ENCODE assay signal across 9 mouse cellular contexts in genomic region chr10:60350077-60350804, GRCm38 (mm10). TPM values are rescaled to one million over a fixed set of nuclear protein-coding genes. Genes with fewer than 3 reads are reported as not detected.
A peak's percentile ranks its signal among the peaks of the same experiment; 100 is the strongest.
DNase-seq lines count a peak whose midpoint lies in the region; ATAC-seq and TF ChIP-seq lines count a peak whose summit lies in the region.
"Had no signal": no experiment of that assay in that cellular context is flagged by ENCODE, and none has a peak within 500 bp of the region (broad histone marks: within the 10 kb centered on the region; RNA-seq: fewer than 3 reads in every experiment).

No protein-coding gene starts in this region.

- no peaks in the 10 kb centered on the region for H3K36me3 ChIP-seq in heart, embryonic 12.5 days
- no peaks in the 10 kb centered on the region for H3K36me3 ChIP-seq in midbrain, embryonic 14.5 days (ENCODE audit: control insufficient read depth, insufficient read depth, low read length)
- H3K36me3 ChIP-seq in midbrain, embryonic 13.5 days = no peaks in the 10 kb centered on the region
- H3K36me3 ChIP-seq in intestine, postnatal 0 days (ENCODE audit: control insufficient read depth, insufficient read depth) = no peaks in the 10 kb centered on the region; the same call in 1 of the 2 replicates
- no peaks in the 10 kb centered on the region for H3K36me3 ChIP-seq in stomach, postnatal 0 days (ENCODE audit: control insufficient read depth, insufficient read depth, low read length)
- H3K36me3 ChIP-seq: hindbrain, embryonic 15.5 days had no signal

- H3K27ac ChIP-seq in heart, embryonic 12.5 days (ENCODE audit: poor library complexity, severe bottlenecking) = peak overlapping the region; percentile 61; the same call in 1 of the 2 replicates
- H3K27ac ChIP-seq in midbrain, embryonic 14.5 days (replicated peaks; ENCODE audit: low read depth, low read length) = no peak overlapping the region
- no peak overlapping the region for H3K27ac ChIP-seq in midbrain, embryonic 13.5 days
- peak overlapping the region; percentile 46; the same call in 1 of the 2 replicates for H3K27ac ChIP-seq in intestine, postnatal 0 days (ENCODE audit: low read depth, low read length)
- peak overlapping the region; percentile 86 for H3K27ac ChIP-seq in stomach, postnatal 0 days (replicated peaks)

- no peaks in the 10 kb centered on the region for H3K9me3 ChIP-seq in heart, embryonic 12.5 days (replicated peaks)
- H3K9me3 ChIP-seq in midbrain, embryonic 14.5 days (ENCODE audit: control insufficient read depth, low read length) = no peaks in the 10 kb centered on the region
- H3K9me3 ChIP-seq in midbrain, embryonic 13.5 days = no peaks in the 10 kb centered on the region
- no peaks in the 10 kb centered on the region for H3K9me3 ChIP-seq in intestine, postnatal 0 days (ENCODE audit: control insufficient read depth)
- H3K9me3 ChIP-seq in stomach, postnatal 0 days (ENCODE audit: control insufficient read depth, low read length) = no peaks in the 10 kb centered on the region
- H3K9me3 ChIP-seq: hindbrain, embryonic 15.5 days had no signal

- H3K27me3 ChIP-seq in heart, embryonic 12.5 days (replicated peaks) = 0 out of 2 replicates have a peak, but pooled peaks cover 15% of the 10 kb centered on the region
- peaks cover 14% of the 10 kb centered on the region for H3K27me3 ChIP-seq in midbrain, embryonic 14.5 days (ENCODE audit: control insufficient read depth, insufficient read depth, low read length)
- peaks cover 21% of the 10 kb centered on the region for H3K27me3 ChIP-seq in midbrain, embryonic 13.5 days
- no peaks in the 10 kb centered on the region for H3K27me3 ChIP-seq in intestine, postnatal 0 days (replicated peaks; ENCODE audit: control insufficient read depth, insufficient read depth, low read length)
- no peaks in the 10 kb centered on the region for H3K27me3 ChIP-seq in stomach, postnatal 0 days (ENCODE audit: control insufficient read depth, insufficient read depth, low read length)

- TF ChIP-seq CTCF in intestine, postnatal 0 days (IDR thresholded peaks at IDR 0.05; ENCODE audit: low read depth) = no peak
- no peak for TF ChIP-seq CTCF in stomach, postnatal 0 days (IDR thresholded peaks at IDR 0.05; ENCODE audit: low read depth)

- H3K9ac ChIP-seq in heart, embryonic 12.5 days = no peak overlapping the region
- no peak overlapping the region for H3K9ac ChIP-seq in midbrain, embryonic 14.5 days (replicated peaks; ENCODE audit: low read length)
- no peak overlapping the region for H3K9ac ChIP-seq in midbrain, embryonic 13.5 days (replicated peaks)
- H3K9ac ChIP-seq in intestine, postnatal 0 days (ENCODE audit: low read depth, low read length) = no peak overlapping the region
- no peak overlapping the region for H3K9ac ChIP-seq in stomach, postnatal 0 days (ENCODE audit: low read length)
- H3K9ac ChIP-seq: hindbrain, embryonic 15.5 days had no signal

- no peak for ATAC-seq in heart, embryonic 12.5 days (ENCODE audit: insufficient number of reproducible peaks, low FRiP score)
- no peak for ATAC-seq in midbrain, embryonic 14.5 days (ENCODE audit: low FRiP score, low TSS enrichment)
- ATAC-seq in midbrain, embryonic 13.5 days = no peak
- ATAC-seq in intestine, postnatal 0 days = no peak
- ATAC-seq in stomach, postnatal 0 days (ENCODE audit: low FRiP score, low TSS enrichment) = no peak

- TF ChIP-seq EP300 in stomach, postnatal 0 days (optimal IDR thresholded peaks at IDR 0.05) = no peak

- peak overlapping the region; percentile 19; the same call in 1 of the 2 replicates for H3K4me2 ChIP-seq in heart, embryonic 12.5 days
- H3K4me2 ChIP-seq in midbrain, embryonic 14.5 days (ENCODE audit: low read length) = peak overlapping the region; percentile 15; the same call in 1 of the 2 replicates
- no peak overlapping the region for H3K4me2 ChIP-seq in midbrain, embryonic 13.5 days (replicated peaks)
- peak overlapping the region; percentile 54 for H3K4me2 ChIP-seq in intestine, postnatal 0 days (replicated peaks; ENCODE audit: low read depth)
- H3K4me2 ChIP-seq in stomach, postnatal 0 days (replicated peaks; ENCODE audit: low read depth) = peak overlapping the region; percentile 38
- H3K4me2 ChIP-seq: hindbrain, embryonic 15.5 days had no signal

- H3K4me3 ChIP-seq in heart, embryonic 12.5 days = peak overlapping the region; percentile 29
- no peak overlapping the region for H3K4me3 ChIP-seq in midbrain, embryonic 14.5 days (replicated peaks; ENCODE audit: low read depth, low read length)
- H3K4me3 ChIP-seq in midbrain, embryonic 13.5 days (replicated peaks) = no peak overlapping the region
- H3K4me3 ChIP-seq in intestine, postnatal 0 days (ENCODE audit: low read depth, low read length) = peak overlapping the region; percentile 16; the same call in 1 of the 2 replicates
- H3K4me3 ChIP-seq in stomach, postnatal 0 days (ENCODE audit: low read depth, low read length) = no peak overlapping the region
- H3K4me3 ChIP-seq: hindbrain, embryonic 15.5 days had no signal

- DNase-seq in heart, adult 18-20 months = no peak
- no peak for DNase-seq in midbrain, embryonic 14.5 days
- no peak for DNase-seq in stomach, postnatal 0 days (ENCODE audit: low spot score)
- DNase-seq in left cerebral cortex, postnatal 36 days (ENCODE audit: low spot score in 2 of 2) = no peak
- DNase-seq in urinary bladder, postnatal 4 days (ENCODE audit: low spot score in 2 of 2) = no peak

- intact Hi-C loops in left cerebral cortex, postnatal 36 days (cut with DNase I) = no loop called here

- peaks cover 72% of the 10 kb centered on the region for H3K4me1 ChIP-seq in heart, embryonic 12.5 days (replicated peaks)
- H3K4me1 ChIP-seq in midbrain, embryonic 14.5 days (ENCODE audit: control insufficient read depth, insufficient read depth, low read length) = peaks cover 13% of the 10 kb centered on the region; the same call in 1 of the 2 replicates
- peaks cover 36% of the 10 kb centered on the region for H3K4me1 ChIP-seq in midbrain, embryonic 13.5 days (replicated peaks)
- peaks cover 22% of the 10 kb centered on the region for H3K4me1 ChIP-seq in intestine, postnatal 0 days (replicated peaks; ENCODE audit: control insufficient read depth, insufficient read depth, low read length)
- H3K4me1 ChIP-seq in stomach, postnatal 0 days (replicated peaks; ENCODE audit: control insufficient read depth, insufficient read depth) = peaks cover 9% of the 10 kb centered on the region

- 39% methylated on average over 5 of the region's 5 CpGs for WGBS in heart, embryonic 12.5 days
- WGBS in midbrain, embryonic 14.5 days = 54% methylated on average over 5 of the region's 5 CpGs
- 50% methylated on average over 5 of the region's 5 CpGs for WGBS in midbrain, embryonic 13.5 days
- WGBS in intestine, postnatal 0 days = 42% methylated on average over 5 of the region's 5 CpGs
- 41% methylated on average over 5 of the region's 5 CpGs for WGBS in stomach, postnatal 0 days

RNA-seq across cellular contexts. Expression of gene Vsir, which starts 3.6 kb away (rescaled TPM):
- polyA plus RNA-seq in heart, embryonic 12.5 days (2016; fragmentation: Nextera tagmentation; extraction: Ambion mirVana) = 1.8 TPM in 2 replicates
- 10 to 100 TPM; 11.3 to 13.3 TPM for total RNA-seq in heart, adult 18-20 months (2021)
- polyA plus RNA-seq in midbrain, embryonic 14.5 days (2014; fragmentation: Nextera tagmentation; extraction: Ambion mirVana) = 1.1 and 2.7 TPM in 2 replicates
- polyA plus RNA-seq in midbrain, embryonic 13.5 days (2015; fragmentation: Nextera tagmentation; extraction: Ambion mirVana) = 1.6 and 1.7 TPM in 2 replicates
- polyA plus RNA-seq in intestine, postnatal 0 days (2015; fragmentation: Nextera tagmentation; extraction: Ambion mirVana) = 9.7 and 11.5 TPM in 2 replicates
- polyA plus RNA-seq in stomach, postnatal 0 days (2015; fragmentation: Nextera tagmentation; extraction: Ambion mirVana) = 4.2 and 4.3 TPM in 2 replicates
- total RNA-seq in left cerebral cortex, postnatal 36 days (2021) = 10 to 100 TPM; 25.2 to 27.8 TPM

RNA-seq across cellular contexts. Expression of gene Gm17455, which starts 49.3 kb away (rescaled TPM):
- polyA plus RNA-seq in heart, embryonic 12.5 days (2016; fragmentation: Nextera tagmentation; extraction: Ambion mirVana) = 0.20 and 0.31 TPM in 2 replicates
- not detected for total RNA-seq in heart, adult 18-20 months (2021)
- polyA plus RNA-seq in midbrain, embryonic 14.5 days (2014; fragmentation: Nextera tagmentation; extraction: Ambion mirVana) = 7.6 and 9.8 TPM in 2 replicates
- 4.9 and 7.9 TPM in 2 replicates for polyA plus RNA-seq in midbrain, embryonic 13.5 days (2015; fragmentation: Nextera tagmentation; extraction: Ambion mirVana)
- 0.65 and 1.1 TPM in 2 replicates for polyA plus RNA-seq in intestine, postnatal 0 days (2015; fragmentation: Nextera tagmentation; extraction: Ambion mirVana)
- polyA plus RNA-seq in stomach, postnatal 0 days (2015; fragmentation: Nextera tagmentation; extraction: Ambion mirVana) = 0.74 and 1.0 TPM in 2 replicates
- total RNA-seq in left cerebral cortex, postnatal 36 days (2021) = not detected

Comparison
In these comparisons a context has a peak if more than half of its experiments do, and no peak if none do; other contexts are left out.
1. H3K27ac ChIP-seq: peak in heart, embryonic 12.5 days (single experiment), intestine, postnatal 0 days (single experiment) and stomach, postnatal 0 days (single experiment); none in midbrain, embryonic 14.5 days (single experiment) and midbrain, embryonic 13.5 days (single experiment).
2. H3K4me3 ChIP-seq: peak in heart, embryonic 12.5 days (single experiment) and intestine, postnatal 0 days (single experiment); none in midbrain, embryonic 14.5 days (single experiment), midbrain, embryonic 13.5 days (single experiment) and stomach, postnatal 0 days (single experiment).